Mouse (Mus musculus) intestine, embryonic 16.5 days (tissue): Measurements from ENCODE around the gene Acot7. TPM values are rescaled to one million over a fixed set of nuclear protein-coding genes. Genes with fewer than 3 reads are reported as not detected.

Experiments
- ATAC-seq: fragments of 200-750 bp; cut with Nextera tagmentation; 2 replicates; pipeline ENCODE4 v1.8.0; 2017; ENCODE audit warnings: moderate TSS enrichment, moderate library complexity
- H3K27ac ChIP-seq: fragments of 300-500 bp; sonication (generic); 2 replicates; pipeline ENCODE4 v1.5.1; 2014; ENCODE audit warnings: mild to moderate bottlenecking, low read length
- H3K27me3 ChIP-seq: fragments of 300-500 bp; sonication (generic); replicated peaks from 2 replicates; pipeline ENCODE4 v1.6.1; 2014; ENCODE audit warnings: low read length, control low read depth, mixed read lengths; ENCODE audit not compliant: control insufficient read depth, insufficient read depth
- H3K36me3 ChIP-seq: fragments of 300-500 bp; sonication (generic); 2 replicates; pipeline ENCODE4 v1.6.1; 2014; ENCODE audit warnings: low read length, control low read depth; ENCODE audit not compliant: control insufficient read depth, insufficient read depth
- H3K4me1 ChIP-seq: fragments of 300-500 bp; sonication (generic); 2 replicates; pipeline ENCODE4 v1.6.1; 2014; ENCODE audit warnings: low read length, control low read depth, mixed read lengths; ENCODE audit not compliant: control insufficient read depth, insufficient read depth
- H3K4me2 ChIP-seq: fragments of 300-500 bp; sonication (generic); 2 replicates; pipeline ENCODE4 v1.6.1; 2014; ENCODE audit warnings: low read depth, low read length, control low read depth
- H3K4me3 ChIP-seq: fragments of 300-500 bp; sonication (generic); 2 replicates; pipeline ENCODE4 v1.5.1; 2014; ENCODE audit warnings: mild to moderate bottlenecking, low read length
- H3K9ac ChIP-seq: fragments of 300-500 bp; sonication (generic); 2 replicates; pipeline ENCODE4 v1.6.1; 2014; ENCODE audit warnings: low read depth, low read length
- H3K9me3 ChIP-seq: fragments of 300-500 bp; sonication (generic); 2 replicates; pipeline ENCODE4 v1.6.1; 2016; ENCODE audit warnings: low read length, control low read depth; ENCODE audit not compliant: control insufficient read depth
- WGBS: fragments of 180-500 bp; shearing (Covaris S2); extraction: QIAGEN DNeasy Blood & Tissue Kit; methylation state at CpG from one replicate; pipeline ENCODE4 v1.1.7; 2014; 5-methylcytosine and 5-hydroxymethylcytosine counted together
- polyA plus RNA-seq: library from polyadenylated mRNA; unstranded; fragments of >200 nt; fragmentation: Nextera tagmentation; extraction: Ambion mirVana; gene quantifications from 2 replicates; pipeline ENCODE4 v1.2.1, GENCODE M21; 2015

Gene Acot7
- polyA plus RNA-seq, 1 experiment from 2014 or later, result 52.5 TPM

- Histone ChIP-seq H3K27me3 (peaks cover 45% of the 10 kb centered on the region), H3K4me3 (no peak overlapping the region)
These were observed 101.1 kb downstream of the Acot7 start for GRCm38 (mm10) chr4:152278986-152279385.

GRCm38 (mm10) chr4:152281601-152282000, 103.7 kb downstream of the Acot7 start:
- no peak overlapping the region for H3K4me2 ChIP-seq
- H3K27ac ChIP-seq, result no peak overlapping the region
- no peak overlapping the region for H3K9ac ChIP-seq
- no peak for ATAC-seq
- H3K4me1 ChIP-seq, result peaks cover 14% of the 10 kb centered on the region
- no peak overlapping the region for H3K4me3 ChIP-seq
- peaks cover 57% of the 10 kb centered on the region for H3K27me3 ChIP-seq
- H3K9me3 ChIP-seq, result no peaks in the 10 kb centered on the region
- no peaks in the 10 kb centered on the region for H3K36me3 ChIP-seq
- WGBS, result 55% methylated on average over 15 of the region's 15 CpGs

More at GRCm38 (mm10) chr4:152278986-152279385, 101.1 kb downstream of the Acot7 start:
- WGBS, result 88% methylated on average over 23 of the region's 23 CpGs
- no peak for ATAC-seq
- H3K9ac ChIP-seq, result no peak overlapping the region
- no peak overlapping the region for H3K27ac ChIP-seq
- peaks cover 20% of the 10 kb centered on the region for H3K4me1 ChIP-seq
- no peaks in the 10 kb centered on the region for H3K36me3 ChIP-seq
- H3K4me2 ChIP-seq, result no peak overlapping the region
- H3K9me3 ChIP-seq, result no peaks in the 10 kb centered on the region

- H3K4me2 ChIP-seq, result peak overlapping the region; percentile 71
- peak overlapping the region; percentile 41 for H3K4me3 ChIP-seq
- peak overlapping the region; percentile 48; the same call in 1 of the 2 replicates for H3K9ac ChIP-seq
- 18% methylated on average over 34 of the region's 34 CpGs for WGBS
- peaks cover 68% of the 10 kb centered on the region for H3K27me3 ChIP-seq
- H3K4me1 ChIP-seq, result peaks cover 17% of the 10 kb centered on the region
- H3K36me3 ChIP-seq, result no peaks in the 10 kb centered on the region
- no peak overlapping the region for H3K27ac ChIP-seq
- 0 out of 2 replicates have a peak, but pooled peaks have one; percentile 0 for ATAC-seq
- H3K9me3 ChIP-seq, result no peaks in the 10 kb centered on the region
These were observed 104.8 kb downstream of the Acot7 start for GRCm38 (mm10) chr4:152282721-152283120.

- Histone ChIP-seq H3K4me3 (peak overlapping the region; percentile 41), H3K4me2 (peak overlapping the region; percentile 71), H3K27ac (no peak overlapping the region), H3K36me3 (no peaks in the 10 kb centered on the region), H3K9me3 (no peaks in the 10 kb centered on the region), H3K9ac (peak overlapping the region; percentile 48; the same call in 1 of the 2 replicates), H3K4me1 (peaks cover 17% of the 10 kb centered on the region), H3K27me3 (peaks cover 74% of the 10 kb centered on the region)
- ATAC-seq, result peak; percentile 88
- 4% methylated on average over 70 of the region's 70 CpGs for WGBS
These were observed 105.4 kb downstream of the Acot7 start for GRCm38 (mm10) chr4:152283186-152283950.

GRCm38 (mm10) chr4:152285505-152285904, 107.6 kb downstream of the Acot7 start:
- Histone ChIP-seq H3K36me3 (no peaks in the 10 kb centered on the region), H3K9me3 (no peaks in the 10 kb centered on the region), H3K27ac (no peak overlapping the region), H3K9ac (no peak overlapping the region), H3K4me2 (no peak overlapping the region), H3K4me1 (peaks cover 21% of the 10 kb centered on the region), H3K27me3 (peaks cover 83% of the 10 kb centered on the region), H3K4me3 (no peak overlapping the region)
- no peak for ATAC-seq
- WGBS, result 4% methylated on average over 10 of the region's 10 CpGs

- H3K4me2 ChIP-seq, result peak overlapping the region; percentile 37
- no peaks in the 10 kb centered on the region for H3K9me3 ChIP-seq
- H3K9ac ChIP-seq, result no peak overlapping the region
- WGBS, result 4% methylated on average over 32 of the region's 32 CpGs
- H3K36me3 ChIP-seq, result no peaks in the 10 kb centered on the region
- peaks cover 21% of the 10 kb centered on the region for H3K4me1 ChIP-seq
- H3K27me3 ChIP-seq, result peaks cover 84% of the 10 kb centered on the region
- no peak for ATAC-seq
- 0 out of 2 replicates have a peak overlapping the region, but pooled peaks have one; percentile 11 for H3K4me3 ChIP-seq
- no peak overlapping the region for H3K27ac ChIP-seq
These were observed 108.2 kb downstream of the Acot7 start for GRCm38 (mm10) chr4:152286183-152286582.

- H3K36me3 ChIP-seq, result no peaks in the 10 kb centered on the region
- no peaks in the 10 kb centered on the region for H3K9me3 ChIP-seq
- H3K27me3 ChIP-seq, result peaks cover 83% of the 10 kb centered on the region
- no peak overlapping the region for H3K4me3 ChIP-seq
- H3K9ac ChIP-seq, result no peak overlapping the region
- no peak overlapping the region for H3K4me2 ChIP-seq
- 0 out of 2 replicates have a peak, but pooled peaks have one; percentile 20 for ATAC-seq
- peaks cover 21% of the 10 kb centered on the region for H3K4me1 ChIP-seq
- no peak overlapping the region for H3K27ac ChIP-seq
- 5% methylated on average over 22 of the region's 26 CpGs for WGBS
These were observed 109.0 kb downstream of the Acot7 start for GRCm38 (mm10) chr4:152286887-152287286.

- Histone ChIP-seq H3K27ac (no peak overlapping the region), H3K36me3 (no peaks in the 10 kb centered on the region), H3K4me3 (no peak overlapping the region), H3K9ac (no peak overlapping the region), H3K4me2 (no peak overlapping the region), H3K27me3 (peaks cover 82% of the 10 kb centered on the region), H3K4me1 (peaks cover 21% of the 10 kb centered on the region), H3K9me3 (no peaks in the 10 kb centered on the region)
- WGBS, result 22% methylated on average over 19 of the region's 19 CpGs
- no peak for ATAC-seq
These were observed 109.6 kb downstream of the Acot7 start for GRCm38 (mm10) chr4:152287317-152288120.

GRCm38 (mm10) chr4:152288398-152288945, 110.5 kb downstream of the Acot7 start:
- no peak for ATAC-seq
- Histone ChIP-seq H3K9ac (no peak overlapping the region), H3K27me3 (peaks cover 82% of the 10 kb centered on the region), H3K4me1 (peaks cover 13% of the 10 kb centered on the region), H3K9me3 (no peaks in the 10 kb centered on the region), H3K36me3 (no peaks in the 10 kb centered on the region), H3K4me2 (no peak overlapping the region), H3K4me3 (no peak overlapping the region), H3K27ac (no peak overlapping the region)
- 55% methylated on average over 18 of the region's 18 CpGs for WGBS
